Mouse (Mus musculus) cerebral cortex, adult 2 months (tissue): ENCODE results near the gene Ubald1.

Experiments
- WGBS: fragments of 180-500 bp; shearing (Covaris S2); methylation state at CpG from one replicate; pipeline ENCODE4 v1.1.7; 2018; 5-methylcytosine and 5-hydroxymethylcytosine counted together

The Ubald1 gene

DNA sequence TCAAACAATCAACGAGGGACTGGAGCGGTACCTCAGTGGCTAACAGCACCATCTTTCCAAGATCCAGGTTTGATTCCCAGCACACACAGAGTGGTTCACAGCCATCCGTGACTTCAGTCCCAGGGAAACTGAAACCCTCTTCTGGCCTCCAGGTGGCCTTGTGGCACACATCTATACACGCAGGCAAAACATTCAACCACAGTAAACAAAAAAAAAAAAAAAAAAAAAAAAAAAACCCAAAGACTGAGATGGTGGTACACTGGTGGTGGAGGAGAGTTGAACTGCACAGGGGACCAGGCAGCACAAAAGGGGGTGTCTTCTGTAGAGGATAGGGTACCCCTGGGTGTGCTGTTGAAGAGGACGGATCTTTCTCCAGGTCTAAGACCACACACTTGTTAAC, 9.6 kb downstream of the Ubald1 start:
- 94% methylated on average over 5 of the region's 5 CpGs for whole genome bisulfite sequencing

DNA sequence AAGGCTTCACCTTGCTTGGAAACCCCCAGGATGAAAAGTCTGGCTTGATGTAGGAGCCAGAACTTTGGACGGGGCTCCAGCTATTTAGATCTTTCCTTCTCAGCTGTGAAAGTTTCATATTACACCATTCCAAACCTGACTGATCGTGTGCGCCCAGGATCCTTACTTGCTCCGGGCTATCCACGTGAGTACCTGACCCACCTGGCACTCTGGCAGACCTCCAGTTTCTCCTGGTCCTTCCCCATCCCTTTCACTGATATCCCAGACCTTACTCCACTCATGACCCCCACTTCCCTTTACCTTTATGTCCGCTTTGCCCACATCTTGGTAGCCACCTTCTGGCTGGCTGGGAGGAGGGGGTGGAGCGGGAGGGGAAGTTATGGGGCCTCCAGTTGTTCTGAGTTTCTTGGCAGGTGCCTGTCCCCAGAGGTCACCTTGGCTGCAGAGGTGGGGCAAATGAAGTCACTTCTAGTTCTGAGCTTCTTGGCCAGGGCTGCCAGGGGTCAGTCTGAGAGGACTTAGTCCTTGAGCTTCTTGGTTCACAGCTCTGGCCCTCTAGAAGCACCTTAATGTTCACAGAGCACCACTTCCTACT, 13.9 kb downstream of the Ubald1 start:
- WGBS, result 74% methylated on average over 7 of the region's 7 CpGs

DNA sequence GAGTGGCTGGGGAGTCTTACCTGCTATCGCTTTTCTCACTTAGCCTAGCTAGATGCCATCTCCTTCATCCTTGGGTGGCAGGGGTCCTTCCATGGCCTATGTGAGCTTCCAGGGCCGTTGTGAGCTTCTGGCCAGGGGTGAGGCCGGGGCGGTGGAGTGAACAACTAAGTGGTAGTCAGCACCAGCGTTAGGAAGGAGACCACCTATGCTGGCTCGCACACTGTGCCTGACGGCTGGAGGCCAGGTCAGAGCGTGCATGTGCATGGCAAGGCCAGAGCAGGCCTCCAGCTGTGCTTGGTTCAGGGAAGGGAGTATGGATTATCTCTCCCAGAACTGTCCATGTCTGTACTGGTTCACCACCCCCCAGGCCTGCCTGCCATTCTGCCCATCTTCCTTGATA, 16.4 kb downstream of the Ubald1 start:
- 91% methylated on average over 8 of the region's 8 CpGs for WGBS

DNA sequence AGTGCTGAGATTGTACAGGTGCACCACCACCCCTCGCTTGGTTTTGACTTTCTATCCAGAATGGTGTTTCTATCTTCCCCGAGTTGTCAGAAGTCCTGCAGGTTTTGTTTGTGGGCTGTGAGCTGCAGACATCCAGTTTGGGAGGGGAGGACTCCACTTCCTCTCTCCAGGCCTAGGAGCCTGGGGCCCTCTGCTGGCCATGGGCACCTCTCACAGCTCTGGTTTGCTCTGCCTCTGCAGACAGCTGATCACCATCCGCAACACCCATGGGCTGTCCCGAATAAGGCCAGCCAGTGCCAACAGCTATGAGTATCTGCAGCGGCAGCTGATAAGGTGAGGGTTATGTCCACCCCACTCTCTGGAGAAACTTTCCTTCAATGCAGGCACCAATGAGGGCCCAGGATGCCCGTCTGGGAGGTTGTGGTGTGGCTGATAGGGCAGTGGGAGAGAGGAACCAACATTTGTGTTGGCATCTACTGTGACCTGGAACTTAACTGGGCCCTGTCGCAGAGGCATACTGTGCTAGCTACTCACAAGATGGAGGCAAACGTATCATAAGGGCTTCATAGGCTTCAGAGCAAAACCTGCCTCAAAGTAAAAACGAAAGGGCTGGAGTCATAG, 17.1 kb downstream of the Ubald1 start:
- 41% methylated on average over 9 of the region's 9 CpGs for WGBS

DNA sequence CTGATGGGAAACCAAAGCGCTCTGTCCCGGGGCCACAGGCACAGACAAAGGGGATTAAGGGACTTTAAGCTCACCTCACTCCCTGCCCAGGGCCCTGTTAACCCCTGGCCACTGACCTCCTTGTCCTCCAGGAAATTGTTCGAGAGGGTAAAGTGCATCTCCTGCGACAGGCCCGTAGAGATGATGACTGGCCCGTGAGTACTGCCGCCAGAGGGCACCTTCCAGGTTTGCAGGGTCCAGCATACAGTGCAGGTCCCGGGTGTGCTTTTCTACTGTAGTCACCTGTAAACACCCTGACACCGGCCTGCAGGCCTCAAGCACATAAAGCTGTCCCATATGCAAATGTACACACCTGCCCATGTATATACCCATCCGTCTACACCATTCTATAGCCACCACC, 18.7 kb downstream of the Ubald1 start:
- WGBS, result 53% methylated on average over 10 of the region's 10 CpGs

DNA sequence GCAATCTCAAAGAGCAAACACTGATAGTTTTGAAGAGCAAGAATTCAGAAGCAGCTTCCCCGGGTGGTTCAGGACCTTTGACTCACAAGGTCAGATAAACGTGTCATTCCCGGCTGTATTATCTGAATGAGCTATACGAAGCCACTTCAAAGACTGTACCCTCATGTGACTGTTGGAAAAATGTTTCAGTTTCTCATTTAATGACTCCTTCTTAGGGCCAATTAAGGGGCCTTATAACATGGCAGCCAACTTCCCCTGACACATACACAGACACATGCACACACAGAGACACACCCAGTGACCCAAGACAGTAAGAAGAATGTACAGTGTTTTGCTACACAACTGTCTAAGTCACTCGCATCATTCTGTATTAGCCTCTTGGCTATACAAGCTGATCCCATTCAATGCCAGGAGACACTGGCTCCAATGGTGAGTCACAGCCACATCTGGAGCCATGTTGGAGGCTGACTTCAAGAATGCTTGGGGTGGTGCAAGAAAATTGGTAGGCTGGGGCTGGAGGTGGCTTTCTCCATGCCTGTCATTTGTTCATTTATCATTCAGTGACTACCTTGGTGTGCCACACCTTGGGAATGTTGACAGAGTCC, 25.0 kb downstream of the Ubald1 start:
- 81% methylated on average over 5 of the region's 5 CpGs for WGBS

DNA sequence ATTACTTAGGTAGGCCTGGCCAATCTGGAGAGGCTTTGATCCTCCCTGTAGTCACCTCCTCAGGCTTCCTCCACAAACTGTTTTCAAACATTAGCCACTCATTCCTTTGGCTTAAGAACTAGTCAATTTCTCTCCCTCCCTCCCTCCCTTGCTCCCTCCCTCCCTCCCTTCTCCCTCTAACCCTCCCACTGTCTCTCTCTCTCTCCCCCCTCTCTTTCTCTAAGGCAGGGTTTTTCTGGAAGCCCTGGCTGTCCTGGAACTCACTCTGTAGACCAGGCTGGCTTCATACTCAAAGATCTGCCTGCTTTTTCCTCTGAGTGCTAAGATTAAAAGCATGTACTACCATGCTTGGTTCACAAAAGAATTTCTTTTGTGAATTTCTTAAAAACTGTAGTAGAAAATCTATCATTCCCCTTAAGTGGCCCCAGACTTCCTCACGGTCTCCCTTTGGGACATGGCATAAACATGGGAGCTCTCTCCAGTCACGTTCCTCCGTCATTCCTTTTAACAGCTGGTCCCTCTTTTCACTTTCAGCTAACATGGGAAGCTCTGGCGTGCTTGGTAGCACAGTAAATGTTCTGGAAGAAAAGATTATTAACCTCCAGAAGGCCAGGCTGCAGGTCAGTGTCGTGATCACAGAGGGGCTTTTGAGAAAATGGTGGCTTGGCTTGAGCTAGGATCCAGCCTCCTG, 29.0 kb downstream of the Ubald1 start:
- WGBS, result 77% methylated on average over 5 of the region's 5 CpGs

DNA sequence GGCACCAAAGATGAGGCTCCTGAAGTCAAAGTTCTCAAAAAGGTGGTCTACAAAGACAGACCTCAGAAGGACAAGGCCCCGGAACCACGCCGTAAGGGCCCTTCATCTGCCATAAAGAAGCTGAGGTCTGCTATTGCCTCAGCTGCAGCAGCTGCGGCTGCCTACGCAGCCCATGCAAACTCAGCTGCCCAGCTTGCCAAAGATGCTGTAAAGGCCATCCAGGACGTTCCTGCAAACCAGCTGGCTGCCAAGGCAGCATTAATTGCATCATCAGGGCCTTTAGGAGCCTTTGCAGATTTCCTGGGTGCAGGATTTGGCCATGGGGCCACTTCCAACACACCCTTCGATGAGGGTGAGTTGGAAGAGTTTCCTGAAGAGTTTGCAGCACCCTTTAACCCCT, 29.8 kb downstream of the Ubald1 start:
- 67% methylated on average over 7 of the region's 7 CpGs for WGBS

DNA sequence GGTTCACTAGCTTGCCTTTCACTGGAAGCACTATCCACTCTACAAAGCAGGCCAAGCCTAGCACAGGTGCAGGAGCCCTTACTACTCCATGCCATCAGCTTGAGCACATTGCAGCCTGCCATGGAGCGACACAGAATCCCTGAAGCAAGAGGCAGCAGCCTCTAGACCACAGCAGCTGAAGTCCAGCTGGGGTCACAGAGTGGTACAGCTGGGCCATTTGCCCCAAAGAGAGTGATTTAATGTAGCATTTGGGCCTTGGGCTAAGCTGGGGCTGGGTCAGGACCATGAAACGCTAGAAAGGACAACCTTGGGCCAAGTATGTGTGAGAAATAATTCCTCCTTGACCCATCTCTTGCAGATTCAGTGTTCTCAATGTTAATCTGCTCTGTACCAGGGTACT, 32.0 kb downstream of the Ubald1 start:
- WGBS, result 98% methylated on average over 2 of the region's 2 CpGs

DNA sequence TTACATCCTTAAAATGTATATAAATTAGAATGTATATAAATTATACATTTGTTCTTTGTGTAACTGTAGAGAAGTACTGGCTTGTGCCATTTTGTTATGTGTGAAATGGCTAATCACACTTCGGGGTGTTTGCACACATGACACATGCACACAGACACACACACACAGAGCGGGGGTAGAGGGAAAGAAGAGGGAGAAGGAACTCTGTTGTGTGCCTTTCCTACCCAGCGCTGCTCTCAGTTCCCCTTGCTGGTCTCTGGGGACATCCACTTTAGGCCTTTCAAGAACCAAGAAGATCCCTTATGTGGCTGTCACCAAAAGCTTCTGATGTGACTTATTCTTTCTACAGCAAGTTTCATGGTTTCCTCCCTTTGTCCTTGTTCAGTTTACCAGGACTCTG, 33.1 kb downstream of the Ubald1 start:
- 82% methylated on average over 3 of the region's 3 CpGs for WGBS

DNA sequence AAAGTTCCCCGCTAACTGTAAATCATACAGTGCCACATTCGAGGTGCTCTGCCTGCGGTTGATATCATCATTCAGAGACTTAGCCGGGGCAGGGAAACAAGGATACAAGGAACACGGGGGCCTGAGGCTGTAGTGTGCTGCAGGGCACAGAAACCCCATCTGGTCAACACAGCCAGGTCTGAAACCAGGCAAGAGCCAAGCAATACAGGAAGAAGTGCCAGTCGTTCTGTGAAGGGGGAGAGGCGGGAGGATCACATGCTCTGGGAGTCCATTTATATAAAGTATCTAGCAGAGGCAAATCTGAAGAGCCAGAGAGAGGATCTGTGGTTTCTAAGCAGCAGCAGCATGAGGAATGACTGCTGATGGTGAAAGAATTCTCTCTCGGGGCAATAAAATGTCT, 39.9 kb downstream of the Ubald1 start:
- WGBS, result 79% methylated on average over 8 of the region's 8 CpGs

DNA sequence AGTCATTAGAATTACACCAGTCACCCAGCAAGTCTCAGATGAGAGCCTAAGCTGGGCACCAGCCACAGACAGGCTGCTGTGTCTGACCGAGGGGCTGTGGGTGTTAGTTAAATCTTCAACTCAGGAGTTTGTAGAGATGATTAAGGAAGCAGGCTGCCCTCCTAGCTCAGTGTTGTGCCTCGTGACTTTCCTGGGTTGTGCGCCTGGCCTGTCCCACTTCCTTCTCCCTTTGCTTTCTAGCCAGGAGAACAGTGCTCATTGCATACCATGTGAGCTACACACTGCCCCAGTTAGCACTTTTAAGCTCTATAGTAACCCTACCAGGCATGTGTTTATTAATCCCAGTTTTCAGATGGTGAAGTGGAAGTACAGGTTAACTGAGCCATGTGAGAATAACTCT, 40.6 kb downstream of the Ubald1 start:
- 71% methylated on average over 3 of the region's 3 CpGs for WGBS

DNA sequence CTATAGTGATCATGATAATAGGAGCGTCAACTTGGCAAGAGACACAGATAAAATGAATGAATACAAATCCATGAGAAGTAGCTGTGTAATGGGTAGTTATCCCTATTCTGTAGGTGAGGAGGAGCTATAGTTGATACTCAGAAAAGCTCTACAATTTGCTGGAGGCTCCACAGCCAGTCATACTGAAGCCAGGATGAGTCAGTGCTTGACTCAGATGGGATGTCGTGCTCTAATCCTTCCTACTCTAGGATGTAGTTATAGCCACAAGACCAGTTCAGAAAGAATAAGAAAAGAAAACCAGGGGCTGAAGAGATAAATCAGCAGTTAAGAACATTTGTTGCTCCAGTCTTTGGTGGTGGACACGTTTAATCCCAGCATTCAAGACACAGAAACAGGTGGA, 42.5 kb downstream of the Ubald1 start:
- 67% methylated on average over 3 of the region's 3 CpGs for WGBS

DNA sequence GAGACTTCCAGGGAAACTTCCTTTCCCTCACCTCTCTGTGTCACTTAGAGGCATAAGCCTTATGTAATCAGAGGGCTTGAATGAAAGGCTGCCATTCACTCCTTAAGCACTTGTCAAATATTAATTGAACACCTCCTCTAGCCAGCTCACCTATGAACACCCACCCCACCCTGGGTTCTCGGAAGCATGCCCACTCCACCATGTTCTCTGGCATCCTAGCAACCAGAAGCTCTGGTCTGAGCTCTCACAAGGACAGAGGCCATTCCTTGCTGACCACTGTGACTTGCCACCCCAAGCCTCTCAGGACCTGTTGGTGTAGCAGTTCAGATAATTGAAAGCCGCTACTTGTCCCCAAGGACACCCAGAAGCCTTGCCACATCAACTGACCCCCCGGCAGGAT, 44.9 kb downstream of the Ubald1 start, which contains the start of gene 4930562C15Rik:
TSS of gene 4930562C15Rik (plus strand) at position 226 of the 400 bp plus-strand sequence.
- WGBS, result 91% methylated on average over 3 of the region's 3 CpGs

DNA sequence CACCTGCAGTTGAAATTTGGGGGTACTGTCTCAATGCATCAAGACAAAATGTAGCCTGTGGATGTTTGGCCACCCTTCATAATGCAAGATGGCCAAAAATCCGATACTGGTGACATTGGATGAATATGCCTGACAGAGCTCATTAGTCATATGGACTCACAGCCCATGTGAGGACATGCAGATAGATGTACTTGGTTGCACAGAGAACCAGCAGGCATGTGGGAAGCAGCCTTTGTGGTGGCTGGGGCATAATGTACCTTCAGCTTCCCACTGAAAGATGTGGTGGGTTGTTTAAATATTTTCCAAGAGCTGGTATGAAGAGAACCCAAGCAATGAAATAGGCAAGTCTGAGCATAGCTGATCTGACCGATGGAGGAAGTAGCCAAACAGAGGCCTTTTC, 46.3 kb downstream of the Ubald1 start:
- 70% methylated on average over 2 of the region's 2 CpGs for WGBS

DNA sequence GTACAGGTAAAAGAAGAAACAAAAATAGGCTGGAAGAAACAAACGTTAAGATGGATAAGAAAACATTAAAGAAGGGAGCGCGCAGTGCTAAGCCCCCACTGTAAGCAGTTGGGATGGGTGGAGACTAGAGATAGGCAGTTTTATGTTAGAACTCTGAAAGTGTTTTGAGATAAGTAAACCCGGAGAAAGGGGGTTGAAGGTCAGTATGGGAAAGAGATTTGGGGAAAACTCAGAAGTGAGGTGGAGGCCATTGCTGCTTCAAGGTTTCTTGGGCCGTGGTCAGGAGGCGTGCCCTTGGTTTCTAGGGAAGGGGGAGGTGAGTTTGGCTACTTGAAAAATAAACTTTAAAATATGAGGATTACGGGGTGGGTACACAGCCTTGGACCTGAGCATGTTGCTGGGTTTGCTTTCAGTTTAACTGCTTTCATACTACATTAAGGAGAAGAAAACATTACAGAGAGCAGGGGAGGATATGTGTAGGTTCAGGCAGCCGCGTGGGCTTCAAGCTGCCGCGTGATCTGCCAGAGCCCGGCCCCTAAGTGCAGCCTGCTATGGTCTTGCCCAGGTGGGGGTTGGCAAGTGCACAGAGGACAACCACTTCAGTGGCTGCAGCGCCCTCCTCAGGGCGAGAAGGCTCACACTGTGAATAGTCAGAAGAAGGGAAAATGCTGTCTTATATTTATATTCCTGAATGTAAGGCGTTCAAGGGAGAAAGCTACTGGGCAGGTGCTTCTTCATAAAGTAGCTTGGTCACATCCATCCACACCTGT, 48.3 kb downstream of the Ubald1 start:
- 66% methylated on average over 15 of the region's 15 CpGs for WGBS

DNA sequence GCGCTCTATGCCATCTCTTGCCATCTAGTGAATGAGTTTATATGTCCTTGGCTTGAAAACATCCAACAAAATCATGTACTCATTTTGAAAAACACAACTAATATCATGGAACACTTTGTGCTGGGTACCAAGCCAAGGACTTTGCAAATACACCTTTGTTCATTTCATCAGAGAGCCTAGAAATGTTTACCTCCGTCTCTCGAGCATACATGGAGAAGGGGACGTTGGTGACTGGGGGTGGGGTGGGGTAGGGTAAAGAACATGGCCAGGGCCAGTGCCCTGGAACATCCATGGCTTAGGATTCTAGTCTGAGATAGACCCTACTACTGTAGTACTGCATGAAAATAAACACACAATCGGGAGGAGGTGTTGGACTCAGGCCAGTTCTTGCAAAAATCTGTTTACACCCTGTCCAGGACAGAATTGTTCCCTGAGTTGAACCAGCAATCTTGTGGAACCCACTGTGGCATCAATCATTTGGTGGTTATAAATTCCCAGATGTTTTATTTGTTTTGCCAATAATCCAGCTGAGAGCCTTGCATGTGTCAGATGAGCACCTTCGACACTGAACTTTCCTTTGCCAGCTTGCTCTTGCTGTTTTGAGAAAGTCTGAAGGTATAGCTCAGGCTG, 50.7 kb downstream of the Ubald1 start:
- WGBS, result 83% methylated on average over 6 of the region's 6 CpGs

DNA sequence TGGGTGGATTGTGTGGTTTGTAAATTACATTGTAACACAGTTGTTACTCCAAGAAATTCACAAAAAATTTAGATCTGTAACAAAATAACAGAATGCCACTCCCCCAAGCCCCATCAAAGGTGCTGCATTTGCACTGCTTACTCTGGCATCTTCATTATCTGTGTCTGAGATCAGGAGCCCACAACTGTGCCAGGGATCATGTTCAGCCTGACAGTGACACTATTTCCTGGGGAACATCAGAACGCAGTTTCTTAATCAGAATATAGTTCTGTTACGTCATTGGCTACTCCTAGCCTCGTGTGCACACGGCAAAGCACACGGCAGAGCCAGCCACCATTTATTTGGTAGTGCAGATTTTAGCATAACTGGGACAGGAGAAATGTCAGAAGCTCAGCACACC, 52.5 kb downstream of the Ubald1 start:
- WGBS, result 95% methylated on average over 5 of the region's 5 CpGs
